Mouse (Mus musculus): ENCODE data around the gene Tns3. TPM values are rescaled to one million over a fixed set of nuclear protein-coding genes. Genes with fewer than 3 reads are reported as not detected.

Tns3 gene
- polyA plus RNA-seq, 1 experiment from 2014 or later = 6.8 TPM

- Histone ChIP-seq H3K27ac (no peak overlapping the region), H3K27me3 (ENCODE audit: control insufficient read depth, insufficient read depth, low read length) (no peaks in the 10 kb centered on the region)
- WGBS = 89% methylated on average over 13 of the region's 13 CpGs
Observed at GRCm38 (mm10) chr11:8444759-8445422, 219.4 kb downstream of the Tns3 start.

GRCm38 (mm10) chr11:8443539-8444292 lies 220.6 kb downstream of the Tns3 start:
- Histone ChIP-seq H3K4me1 (replicated peaks; ENCODE audit: control insufficient read depth, insufficient read depth, low read length) (peaks cover 8% of the 10 kb centered on the region), H3K9me3 (ENCODE audit: control insufficient read depth, low read length) (no peaks in the 10 kb centered on the region), H3K4me2 (replicated peaks) (no peak overlapping the region), H3K4me3 (replicated peaks; ENCODE audit: low read length) (no peak overlapping the region), H3K36me3 (replicated peaks; ENCODE audit: control insufficient read depth, insufficient read depth) (no peaks in the 10 kb centered on the region), H3K27me3 (ENCODE audit: control insufficient read depth, insufficient read depth, low read length) (no peaks in the 10 kb centered on the region), H3K9ac (no peak overlapping the region), H3K27ac (no peak overlapping the region)
- DNase-seq (ENCODE audit: low spot score) (no peak), ATAC-seq (ENCODE audit: low FRiP score) (no peak)
- WGBS = 79% methylated on average over 11 of the region's 11 CpGs

More at GRCm38 (mm10) chr11:8444759-8445422, 219.4 kb downstream of the Tns3 start:
- Histone ChIP-seq H3K36me3 (replicated peaks; ENCODE audit: control insufficient read depth, insufficient read depth) (no peaks in the 10 kb centered on the region), H3K4me2 (replicated peaks) (no peak overlapping the region), H3K4me1 (replicated peaks; ENCODE audit: control insufficient read depth, insufficient read depth, low read length) (peaks cover 8% of the 10 kb centered on the region), H3K4me3 (replicated peaks; ENCODE audit: low read length) (no peak overlapping the region), H3K9ac (no peak overlapping the region), H3K9me3 (ENCODE audit: control insufficient read depth, low read length) (no peaks in the 10 kb centered on the region)
- DNase-seq (ENCODE audit: low spot score) = no peak
- no peak for ATAC-seq (ENCODE audit: low FRiP score)

GRCm38 (mm10) chr11:8440706-8441105 lies 223.6 kb downstream of the Tns3 start:
- Histone ChIP-seq H3K27ac (no peak overlapping the region), H3K9ac (no peak overlapping the region), H3K4me3 (replicated peaks; ENCODE audit: low read length) (no peak overlapping the region), H3K36me3 (replicated peaks; ENCODE audit: control insufficient read depth, insufficient read depth) (no peaks in the 10 kb centered on the region), H3K9me3 (ENCODE audit: control insufficient read depth, low read length) (no peaks in the 10 kb centered on the region), H3K27me3 (ENCODE audit: control insufficient read depth, insufficient read depth, low read length) (no peaks in the 10 kb centered on the region), H3K4me2 (replicated peaks) (no peak overlapping the region), H3K4me1 (replicated peaks; ENCODE audit: control insufficient read depth, insufficient read depth, low read length) (peaks cover 2% of the 10 kb centered on the region)
- WGBS = 81% methylated on average over 2 of the region's 2 CpGs
- no peak for DNase-seq (ENCODE audit: low spot score)
- ATAC-seq (ENCODE audit: low FRiP score) = no peak

- no peaks in the 10 kb centered on the region for H3K9me3 ChIP-seq (ENCODE audit: control insufficient read depth, low read length)
- DNase-seq (ENCODE audit: low spot score) (no peak), ATAC-seq (ENCODE audit: low FRiP score) (no peak)
- WGBS = 95% methylated on average over 5 of the region's 5 CpGs
- H3K27me3 ChIP-seq (ENCODE audit: control insufficient read depth, insufficient read depth, low read length) = no peaks in the 10 kb centered on the region
- H3K4me3 ChIP-seq (replicated peaks; ENCODE audit: low read length) = no peak overlapping the region
- H3K36me3 ChIP-seq (replicated peaks; ENCODE audit: control insufficient read depth, insufficient read depth) = no peaks in the 10 kb centered on the region
- no peaks in the 10 kb centered on the region for H3K4me1 ChIP-seq (replicated peaks; ENCODE audit: control insufficient read depth, insufficient read depth, low read length)
- H3K4me2 ChIP-seq (replicated peaks) = no peak overlapping the region
- no peak overlapping the region for H3K27ac ChIP-seq
- H3K9ac ChIP-seq = no peak overlapping the region
Observed at GRCm38 (mm10) chr11:8440221-8440620, 224.1 kb downstream of the Tns3 start.

- Histone ChIP-seq H3K36me3 (replicated peaks; ENCODE audit: control insufficient read depth, insufficient read depth) (no peaks in the 10 kb centered on the region), H3K9me3 (ENCODE audit: control insufficient read depth, low read length) (no peaks in the 10 kb centered on the region), H3K4me2 (replicated peaks) (no peak overlapping the region), H3K27ac (no peak overlapping the region), H3K4me1 (replicated peaks; ENCODE audit: control insufficient read depth, insufficient read depth, low read length) (no peaks in the 10 kb centered on the region), H3K9ac (no peak overlapping the region), H3K27me3 (ENCODE audit: control insufficient read depth, insufficient read depth, low read length) (no peaks in the 10 kb centered on the region), H3K4me3 (replicated peaks; ENCODE audit: low read length) (no peak overlapping the region)
- WGBS = 88% methylated on average over 9 of the region's 9 CpGs
- no peak for ATAC-seq (ENCODE audit: low FRiP score)
- DNase-seq (ENCODE audit: low spot score) = no peak
Observed at GRCm38 (mm10) chr11:8439035-8439434, 225.3 kb downstream of the Tns3 start.

- H3K36me3 ChIP-seq (replicated peaks; ENCODE audit: control insufficient read depth, insufficient read depth) = no peaks in the 10 kb centered on the region
- no peak overlapping the region for H3K27ac ChIP-seq
- DNase-seq (ENCODE audit: low spot score) = no peak
- 94% methylated on average over 4 of the region's 4 CpGs for WGBS
- H3K27me3 ChIP-seq (ENCODE audit: control insufficient read depth, insufficient read depth, low read length) = no peaks in the 10 kb centered on the region
- no peaks in the 10 kb centered on the region for H3K4me1 ChIP-seq (replicated peaks; ENCODE audit: control insufficient read depth, insufficient read depth, low read length)
- H3K9me3 ChIP-seq (ENCODE audit: control insufficient read depth, low read length) = no peaks in the 10 kb centered on the region
- no peak overlapping the region for H3K4me3 ChIP-seq (replicated peaks; ENCODE audit: low read length)
- H3K4me2 ChIP-seq (replicated peaks) = no peak overlapping the region
- ATAC-seq (ENCODE audit: low FRiP score) = no peak
- no peak overlapping the region for H3K9ac ChIP-seq
Observed at GRCm38 (mm10) chr11:8438269-8438668, 226.1 kb downstream of the Tns3 start.

GRCm38 (mm10) chr11:8435101-8435500 lies 229.2 kb downstream of the Tns3 start:
- WGBS = 94% methylated on average over 6 of the region's 6 CpGs
- no peak overlapping the region for H3K4me2 ChIP-seq (replicated peaks)
- H3K4me1 ChIP-seq (replicated peaks; ENCODE audit: control insufficient read depth, insufficient read depth, low read length) = no peaks in the 10 kb centered on the region
- ATAC-seq (ENCODE audit: low FRiP score) (no peak), DNase-seq (ENCODE audit: low spot score) (no peak)
- H3K4me3 ChIP-seq (replicated peaks; ENCODE audit: low read length) = no peak overlapping the region
- no peaks in the 10 kb centered on the region for H3K9me3 ChIP-seq (ENCODE audit: control insufficient read depth, low read length)
- H3K9ac ChIP-seq = no peak overlapping the region
- H3K27me3 ChIP-seq (ENCODE audit: control insufficient read depth, insufficient read depth, low read length) = no peaks in the 10 kb centered on the region
- no peak overlapping the region for H3K27ac ChIP-seq
- H3K36me3 ChIP-seq (replicated peaks; ENCODE audit: control insufficient read depth, insufficient read depth) = no peaks in the 10 kb centered on the region

- H3K27ac ChIP-seq = no peak overlapping the region
- H3K4me3 ChIP-seq (replicated peaks; ENCODE audit: low read length) = no peak overlapping the region
- WGBS = 88% methylated on average over 6 of the region's 6 CpGs
- DNase-seq (ENCODE audit: low spot score) (no peak), ATAC-seq (ENCODE audit: low FRiP score) (no peak)
- H3K27me3 ChIP-seq (ENCODE audit: control insufficient read depth, insufficient read depth, low read length) = no peaks in the 10 kb centered on the region
- no peak overlapping the region for H3K4me2 ChIP-seq (replicated peaks)
- H3K9me3 ChIP-seq (ENCODE audit: control insufficient read depth, low read length) = no peaks in the 10 kb centered on the region
- no peaks in the 10 kb centered on the region for H3K4me1 ChIP-seq (replicated peaks; ENCODE audit: control insufficient read depth, insufficient read depth, low read length)
- H3K9ac ChIP-seq = no peak overlapping the region
- H3K36me3 ChIP-seq (replicated peaks; ENCODE audit: control insufficient read depth, insufficient read depth) = no peaks in the 10 kb centered on the region
Observed at GRCm38 (mm10) chr11:8434366-8434765, 230.0 kb downstream of the Tns3 start.

- H3K36me3 ChIP-seq (replicated peaks; ENCODE audit: control insufficient read depth, insufficient read depth) = no peaks in the 10 kb centered on the region
- ATAC-seq (ENCODE audit: low FRiP score) (no peak), DNase-seq (ENCODE audit: low spot score) (no peak)
- H3K4me3 ChIP-seq (replicated peaks; ENCODE audit: low read length) = no peak overlapping the region
- no peak overlapping the region for H3K27ac ChIP-seq
- WGBS = 92% methylated on average over 9 of the region's 9 CpGs
- no peak overlapping the region for H3K9ac ChIP-seq
- H3K9me3 ChIP-seq (ENCODE audit: control insufficient read depth, low read length) = no peaks in the 10 kb centered on the region
- no peaks in the 10 kb centered on the region for H3K4me1 ChIP-seq (replicated peaks; ENCODE audit: control insufficient read depth, insufficient read depth, low read length)
- no peak overlapping the region for H3K4me2 ChIP-seq (replicated peaks)
- no peaks in the 10 kb centered on the region for H3K27me3 ChIP-seq (ENCODE audit: control insufficient read depth, insufficient read depth, low read length)
Observed at GRCm38 (mm10) chr11:8433443-8433842, 230.9 kb downstream of the Tns3 start.

All from hindbrain, embryonic 14.5 days (tissue).